Mouse (Mus musculus) liver, adult 2 months (tissue): ENCODE data around the gene Ccdc12. TPM values are rescaled to one million over a fixed set of nuclear protein-coding genes. Genes with fewer than 3 reads are reported as not detected.

Experiments
- DNase-seq: peaks from one replicate; pipeline ENCODE4 v3.0.0-alpha.2; 2011; ENCODE audit warnings: low read depth, low spot score; ENCODE audit errors: extremely low read depth
- H3K27ac ChIP-seq: fragments of 200-500 bp; replicated peaks from 2 replicates; pipeline ENCODE4 v1.5.1; 2012; ENCODE audit warnings: low read depth, mild to moderate bottlenecking, control low read depth, inconsistent platforms, low read length; ENCODE audit not compliant: insufficient read depth
- H3K27me3 ChIP-seq: fragments of 200-500 bp; 2 replicates; pipeline ENCODE4 v1.6.1; 2012; ENCODE audit warnings: mild to moderate bottlenecking, moderate library complexity, low read length, inconsistent platforms; ENCODE audit not compliant: control insufficient read depth, insufficient read depth
- H3K36me3 ChIP-seq: fragments of 200-500 bp; 2 replicates; pipeline ENCODE4 v1.6.1; 2012; ENCODE audit warnings: low read length, inconsistent platforms; ENCODE audit not compliant: control insufficient read depth, insufficient read depth
- H3K4me1 ChIP-seq: fragments of 200-500 bp; 2 replicates; pipeline ENCODE4 v1.6.1; 2011; ENCODE audit warnings: low read length; ENCODE audit not compliant: control insufficient read depth, insufficient read depth
- H3K4me3 ChIP-seq: fragments of 200-500 bp; 2 replicates; pipeline ENCODE4 v1.5.1; 2011; ENCODE audit warnings: low read depth, mild to moderate bottlenecking, control low read depth, low read length, moderate library complexity; ENCODE audit not compliant: insufficient read depth
- H3K79me2 ChIP-seq: fragments of 200-500 bp; 2 replicates; pipeline ENCODE4 v1.6.1; 2012; ENCODE audit warnings: inconsistent platforms, mild to moderate bottlenecking, low read length, moderate library complexity; ENCODE audit not compliant: control insufficient read depth, insufficient read depth
- H3K9ac ChIP-seq: fragments of 200-500 bp; 2 replicates; pipeline ENCODE4 v1.6.1; 2012; ENCODE audit warnings: low read depth, mild to moderate bottlenecking, control low read depth, inconsistent platforms, low read length
- CTCF ChIP-seq: fragments of 200-500 bp; IDR thresholded peaks from 2 replicates; pipeline ENCODE4 v1.5.1; 2011; ENCODE audit warnings: low read depth, low read length, control low read depth
- POLR2A ChIP-seq: fragments of 200-500 bp; IDR thresholded peaks from 2 replicates; pipeline ENCODE4 v1.6.1; 2011; ENCODE audit warnings: low read length, control low read depth; ENCODE audit not compliant: insufficient read depth; ENCODE audit errors: extremely low read depth
- WGBS: fragments of 180-500 bp; shearing (Covaris S2); methylation state at CpG from one replicate; pipeline ENCODE4 v1.1.7; 2018; 5-methylcytosine and 5-hydroxymethylcytosine counted together
- polyA plus RNA-seq: library from polyadenylated mRNA; depleted of rRNA; stranded (reverse); fragments of >200 nt; gene quantifications from 2 replicates; pipeline ENCODE4 v1.2.3, GENCODE M21; 2012
- total RNA-seq: library from RNA; depleted of rRNA; stranded (reverse); fragments of >200 nt; gene quantifications from 2 replicates; pipeline ENCODE4 v1.2.3, GENCODE M21; 2014

Gene Ccdc12
- total and polyA plus RNA-seq, 2 experiments = 29.9 to 51.4 TPM

DNA sequence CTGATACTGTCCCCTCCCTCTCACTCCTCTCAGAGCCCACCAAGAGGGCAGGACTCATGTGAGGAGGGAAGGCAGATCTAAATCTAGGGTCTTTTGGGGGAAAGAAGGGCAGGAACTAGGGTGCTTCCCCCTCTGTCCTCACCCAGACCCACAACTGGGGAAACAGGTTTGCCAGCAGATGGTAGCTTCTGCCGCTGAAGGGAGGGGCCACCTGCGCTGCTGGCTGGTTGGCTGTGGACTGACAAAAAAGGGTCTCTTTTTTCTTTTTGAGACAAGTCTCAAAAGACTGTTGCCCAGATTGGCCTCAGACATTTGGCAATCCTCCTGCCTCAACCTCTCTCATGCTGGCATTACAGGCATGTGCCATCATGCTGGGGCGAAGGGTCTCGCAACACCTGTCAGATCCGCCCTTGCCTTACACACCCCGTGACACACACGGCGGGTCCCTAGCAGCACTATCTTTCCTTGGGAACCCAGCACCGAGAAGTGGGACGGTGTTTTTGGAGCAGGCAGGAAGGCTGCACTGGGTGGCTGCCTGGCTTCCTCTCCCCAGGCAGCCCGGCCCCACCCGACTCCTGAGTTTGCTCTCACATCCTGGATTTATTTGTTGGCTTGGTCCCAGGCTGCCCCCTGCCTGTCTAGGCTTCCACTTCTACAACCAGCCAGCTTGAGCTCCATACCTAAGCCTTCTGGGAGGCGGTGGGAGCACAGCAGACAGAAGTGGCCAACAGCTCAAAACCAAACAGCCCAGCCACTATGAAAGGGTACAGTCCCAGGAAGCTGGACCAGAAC is 4.2 kb upstream of the Ccdc12 start:
- WGBS = 68% methylated on average over 13 of the region's 13 CpGs
- Histone ChIP-seq H3K36me3 (no peaks in the 10 kb centered on the region), H3K9ac (peak overlapping the region; percentile 14; the same call in 1 of the 2 replicates), H3K4me1 (peaks cover 20% of the 10 kb centered on the region), H3K27me3 (no peaks in the 10 kb centered on the region), H3K79me2 (peaks cover 30% of the 10 kb centered on the region), H3K4me3 (peak overlapping the region; percentile 12; the same call in 1 of the 2 replicates), H3K27ac (no peak overlapping the region)
- no peak for DNase-seq
- TF ChIP-seq CTCF = peak; percentile 22; the same call in 1 of the 2 replicates
- no peak for TF ChIP-seq POLR2A

DNA sequence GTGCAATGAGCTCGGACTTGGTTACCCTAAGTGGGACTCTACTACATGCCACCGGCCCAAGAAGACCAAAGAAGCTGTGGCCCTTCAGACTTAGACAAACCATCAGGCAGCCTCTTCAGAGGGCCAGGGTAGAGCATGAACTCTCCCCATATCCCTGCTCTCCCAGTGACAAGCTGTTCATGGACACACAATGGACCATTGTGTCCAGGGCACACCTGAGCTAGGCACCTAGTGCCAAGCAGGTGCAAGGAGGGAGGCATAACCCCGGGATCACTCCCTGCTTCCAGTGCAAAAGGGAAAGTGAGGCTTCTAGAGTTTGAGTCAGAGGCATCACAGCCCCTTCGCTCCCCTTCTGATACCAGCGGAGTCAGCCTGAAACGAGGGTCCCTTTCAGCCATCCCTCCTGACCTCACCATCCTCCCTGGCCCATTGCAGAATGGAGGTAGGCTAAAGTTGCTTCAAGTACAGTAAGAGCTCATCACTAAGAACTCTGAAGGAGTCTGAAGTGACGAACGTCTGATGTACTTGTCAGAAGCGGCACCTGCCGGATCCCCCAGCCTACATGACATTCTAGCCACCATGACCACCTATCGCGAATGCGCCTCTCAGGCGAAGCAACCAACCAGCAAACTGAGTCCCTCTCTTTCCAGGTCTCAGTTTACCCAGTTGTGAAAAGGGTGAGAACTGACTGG is 3.2 kb upstream of the Ccdc12 start:
- TF ChIP-seq CTCF = no peak
- no peak for TF ChIP-seq POLR2A
- Histone ChIP-seq H3K27me3 (no peaks in the 10 kb centered on the region), H3K4me1 (peaks cover 23% of the 10 kb centered on the region), H3K4me3 (peak overlapping the region; percentile 86), H3K9ac (peak overlapping the region; percentile 92), H3K27ac (peak overlapping the region; percentile 69; the same call in 1 of the 2 replicates), H3K36me3 (no peaks in the 10 kb centered on the region), H3K79me2 (peaks cover 28% of the 10 kb centered on the region)
- no peak for DNase-seq
- 29% methylated on average over 14 of the region's 14 CpGs for WGBS

DNA sequence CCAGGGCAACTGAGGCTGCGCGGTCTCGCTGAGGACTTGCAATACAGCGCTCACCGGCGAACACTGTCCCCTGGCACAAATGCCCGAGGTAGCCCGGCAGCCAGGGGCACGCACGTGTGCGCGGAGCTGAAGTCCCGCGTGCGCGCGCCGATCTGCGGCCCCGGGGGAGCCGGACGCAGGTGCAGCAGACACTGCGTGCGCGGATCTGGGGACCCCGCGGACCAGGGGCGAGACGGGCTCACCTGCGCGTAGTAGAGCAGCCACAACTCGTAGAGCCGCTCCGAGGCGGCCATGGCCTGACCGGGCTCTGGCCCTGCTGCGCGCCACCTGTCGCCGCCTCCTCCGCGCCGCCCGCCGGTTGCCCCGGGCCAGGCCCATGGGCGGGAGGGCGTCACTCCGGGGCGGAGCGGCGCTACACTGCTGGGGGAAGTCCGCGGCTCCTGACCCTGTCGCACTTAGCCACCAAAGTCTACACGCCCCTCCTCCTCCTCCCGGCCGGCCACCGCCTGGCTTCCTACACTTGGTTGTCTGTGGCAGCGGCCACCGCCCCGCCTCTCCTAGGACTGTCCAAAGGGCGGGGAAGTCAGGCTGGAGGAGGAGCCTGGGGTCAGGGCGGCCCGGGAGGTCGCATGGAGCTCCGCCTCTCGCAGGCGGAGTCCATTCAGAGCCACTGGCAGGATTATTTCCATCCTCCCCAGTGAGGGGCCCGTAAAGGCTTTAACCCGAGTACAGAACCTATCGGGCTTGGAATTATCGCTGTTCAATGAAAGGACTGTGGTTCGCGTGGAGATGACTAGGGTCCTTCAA is 2.4 kb upstream of the Ccdc12 start, which contains the start of gene Nbeal2:
Nbeal2 (minus strand) TSS at position 507 of the 807 bp plus-strand sequence.
- WGBS = under 1% methylated on average over 69 of the region's 75 CpGs
- Histone ChIP-seq H3K9ac (peak within 1 kb of the TSS; percentile 92), H3K4me3 (peak within 1 kb of the TSS; percentile 86), H3K27ac (peak within 1 kb of the TSS; percentile 69), H3K79me2 (peaks cover 21% of the 10 kb centered on the region; the same call in 1 of the 2 replicates), H3K27me3 (no peaks in the 10 kb centered on the region), H3K4me1 (peaks cover 25% of the 10 kb centered on the region), H3K36me3 (no peaks in the 10 kb centered on the region)
- TF ChIP-seq CTCF (0 out of 2 replicates have a peak, but pooled peaks have one; percentile 4), POLR2A (peak; percentile 62; the same call in 1 of the 2 replicates)
- peak; percentile 94 for DNase-seq

DNA sequence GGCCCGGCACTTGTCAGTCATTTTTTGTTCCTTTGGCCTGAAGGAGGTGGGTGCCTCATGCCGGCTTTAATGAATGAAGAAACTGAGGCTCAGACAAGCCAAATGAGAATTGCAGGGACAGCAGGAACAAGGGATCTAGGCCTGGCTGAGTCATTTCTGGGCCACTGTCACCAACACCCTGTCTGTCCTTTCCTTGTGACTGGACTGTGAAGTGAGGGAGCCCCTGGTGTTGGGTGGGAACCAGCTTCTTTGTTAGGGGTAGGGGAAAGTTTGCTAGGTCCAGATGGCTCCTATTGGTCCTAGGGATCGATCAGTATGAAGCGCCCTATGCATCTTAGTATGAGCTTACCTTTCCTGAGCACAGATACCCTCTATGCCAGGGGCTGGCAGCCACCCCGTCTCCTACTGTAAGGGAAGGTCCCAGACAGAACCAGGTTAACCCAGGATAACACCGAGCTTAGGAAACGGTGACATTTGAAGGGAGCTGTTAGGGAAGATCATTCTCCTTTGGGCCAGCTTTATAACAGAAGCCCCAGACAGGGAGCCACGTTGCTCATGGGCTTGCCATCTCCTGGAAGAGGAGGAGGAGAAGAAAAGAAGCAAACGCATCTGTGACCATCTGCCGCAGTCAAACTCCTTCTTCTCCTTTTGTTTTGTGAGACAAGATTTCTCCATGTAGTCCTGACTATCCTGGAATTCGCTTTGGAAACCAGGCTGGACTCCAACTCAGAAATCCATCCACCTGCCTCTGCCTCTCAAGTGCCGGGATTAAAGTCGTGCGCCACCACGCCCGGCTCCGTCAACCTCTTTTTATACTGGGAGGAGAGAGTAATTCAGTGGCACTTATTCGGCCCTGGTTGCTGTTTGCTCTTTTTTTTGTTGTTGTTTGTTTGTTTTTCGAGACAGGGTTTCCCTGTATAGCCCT is 1.3 kb upstream of the Ccdc12 start:
- Histone ChIP-seq H3K9ac (no peak overlapping the region), H3K27me3 (no peaks in the 10 kb centered on the region), H3K79me2 (peaks cover 25% of the 10 kb centered on the region; the same call in 1 of the 2 replicates), H3K4me3 (no peak overlapping the region), H3K36me3 (no peaks in the 10 kb centered on the region), H3K27ac (no peak overlapping the region), H3K4me1 (peaks cover 32% of the 10 kb centered on the region)
- WGBS = 84% methylated on average over 19 of the region's 19 CpGs
- no peak for DNase-seq
- TF ChIP-seq CTCF (no peak), POLR2A (no peak)

DNA sequence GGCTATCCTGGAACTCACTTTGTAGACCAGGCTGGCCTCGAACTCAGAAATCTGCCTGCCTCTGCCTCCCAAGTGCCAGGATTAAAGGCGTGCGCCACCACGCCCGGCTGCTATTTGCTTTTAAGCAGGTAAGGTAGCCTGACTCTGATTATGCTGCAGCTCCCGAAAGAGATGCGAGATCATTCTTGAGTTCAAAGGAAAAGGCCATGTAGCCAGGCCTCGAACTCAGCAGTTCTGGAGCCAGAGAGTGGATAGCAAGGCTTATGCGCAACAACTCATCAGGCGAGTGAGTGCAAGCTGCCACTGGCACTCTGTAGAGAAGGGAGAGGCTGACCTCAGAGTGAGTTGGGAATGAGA is 674 bp upstream of the Ccdc12 start:
- Histone ChIP-seq H3K9ac (no peak overlapping the region; the same call in 1 of the 2 replicates), H3K4me3 (no peak overlapping the region), H3K27ac (peak overlapping the region; percentile 71), H3K4me1 (peaks cover 32% of the 10 kb centered on the region), H3K36me3 (no peaks in the 10 kb centered on the region), H3K27me3 (no peaks in the 10 kb centered on the region), H3K79me2 (peaks cover 21% of the 10 kb centered on the region; the same call in 1 of the 2 replicates)
- WGBS = 81% methylated on average over 10 of the region's 10 CpGs
- TF ChIP-seq CTCF (no peak), POLR2A (no peak)
- no peak for DNase-seq
